Mouse (Mus musculus) adrenal gland, postnatal 25 days (tissue): ENCODE results near the gene Ube3b. TPM values are rescaled to one million over a fixed set of nuclear protein-coding genes. Genes with fewer than 3 reads are reported as not detected.

Source experiments
- DNase-seq: peaks from one replicate; pipeline ENCODE4 v3.0.0; 2021; ENCODE audit warnings: mixed read lengths
- total RNA-seq: library from RNA; stranded (reverse); gene quantifications from 2 replicates; pipeline ENCODE4 v1.2.3, GENCODE M21; 2021

Ube3b gene
- total RNA-seq, 1 experiment from 2014 or later = 75.7 TPM

GRCm38 (mm10) chr5:114374409-114375213 is 5.8 kb upstream of the Ube3b start:
- DNase-seq = no peak

- DNase-seq = no peak
These were observed 2.1 kb upstream of the Ube3b start for GRCm38 (mm10) chr5:114378177-114378920.

GRCm38 (mm10) chr5:114378936-114379335 is 1.5 kb upstream of the Ube3b start:
- DNase-seq = no peak

DNA sequence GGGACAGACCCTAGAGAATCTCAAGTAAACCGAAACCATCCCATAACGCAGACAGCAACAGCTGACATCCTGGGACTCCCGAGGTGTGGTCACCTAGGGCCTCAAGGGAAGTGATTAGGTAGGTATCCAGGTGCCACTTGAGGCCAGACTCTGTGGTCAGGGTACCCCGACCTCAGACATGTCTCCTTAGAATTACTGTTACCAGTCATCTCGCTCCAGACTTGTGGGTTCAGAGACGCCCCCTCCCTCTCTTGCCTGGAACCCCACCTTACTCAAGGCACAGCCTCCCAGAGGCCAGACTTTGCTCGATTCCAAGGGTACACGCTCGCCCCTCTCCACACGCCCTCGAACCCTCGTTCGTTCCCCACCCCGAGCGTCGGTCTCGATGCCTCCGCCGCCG is 644 bp upstream of the Ube3b start:
- no peak for DNase-seq

- DNase-seq = peak; percentile 31
These were observed 575 bp downstream of the Ube3b start for GRCm38 (mm10) chr5:114381013-114381351.

DNA sequence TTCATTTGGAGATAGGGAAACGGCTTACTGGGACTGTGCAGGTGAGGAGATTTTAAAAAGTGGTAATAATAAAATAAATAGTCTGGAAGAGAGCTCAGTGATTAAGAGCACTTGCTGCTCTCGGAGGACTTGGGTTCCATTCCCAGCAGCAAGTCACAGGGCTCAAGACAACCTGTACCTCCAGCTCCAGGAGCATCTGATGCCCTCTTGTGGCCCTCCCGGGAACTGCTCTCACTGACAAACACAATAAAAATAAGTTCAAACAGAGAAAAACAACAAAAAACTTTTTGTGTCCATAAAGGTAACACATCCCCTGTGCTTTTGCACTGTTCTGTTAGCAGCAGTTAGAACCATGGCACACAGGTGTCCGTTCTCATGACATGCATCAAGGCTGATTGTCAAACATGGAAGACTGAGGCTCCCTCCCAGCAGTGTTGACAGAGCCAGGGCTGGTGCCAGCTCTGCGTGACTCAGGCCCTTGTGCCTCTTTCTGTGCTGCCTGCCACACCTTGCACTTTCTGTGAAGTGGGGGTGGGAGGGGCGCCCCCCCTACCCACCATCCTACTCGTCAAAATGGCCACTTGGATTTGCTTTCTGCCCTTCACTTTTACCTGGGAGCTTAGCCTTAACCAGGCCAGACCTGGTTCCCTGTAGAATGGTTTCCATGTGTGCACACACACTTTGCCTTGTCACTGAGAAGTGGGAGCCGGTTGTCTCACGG is 2.9 kb downstream of the Ube3b start:
- DNase-seq = peak; percentile 41

- no peak for DNase-seq
These were observed 4.0 kb downstream of the Ube3b start for GRCm38 (mm10) chr5:114384448-114384847.

DNA sequence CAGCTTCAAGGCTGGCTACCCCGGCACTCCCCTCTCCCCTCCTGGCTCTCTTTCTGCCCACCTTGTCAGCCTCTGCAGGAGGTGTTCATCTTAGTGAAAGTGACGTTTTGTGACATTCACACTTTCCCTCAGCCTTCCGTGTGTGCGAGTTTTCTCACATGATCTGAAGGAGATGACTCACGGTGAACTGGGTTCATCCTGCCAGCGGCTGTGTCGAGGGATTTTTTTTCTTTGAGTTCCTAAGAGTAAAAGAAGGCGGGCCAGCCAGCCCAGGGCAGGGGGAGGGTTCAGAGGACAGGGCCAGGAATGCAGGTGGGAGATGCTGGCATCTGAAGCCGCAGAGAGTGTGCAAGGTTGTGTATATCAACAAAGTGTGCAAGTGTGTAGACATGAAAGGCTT is 12.8 kb downstream of the Ube3b start:
- DNase-seq = no peak

DNA sequence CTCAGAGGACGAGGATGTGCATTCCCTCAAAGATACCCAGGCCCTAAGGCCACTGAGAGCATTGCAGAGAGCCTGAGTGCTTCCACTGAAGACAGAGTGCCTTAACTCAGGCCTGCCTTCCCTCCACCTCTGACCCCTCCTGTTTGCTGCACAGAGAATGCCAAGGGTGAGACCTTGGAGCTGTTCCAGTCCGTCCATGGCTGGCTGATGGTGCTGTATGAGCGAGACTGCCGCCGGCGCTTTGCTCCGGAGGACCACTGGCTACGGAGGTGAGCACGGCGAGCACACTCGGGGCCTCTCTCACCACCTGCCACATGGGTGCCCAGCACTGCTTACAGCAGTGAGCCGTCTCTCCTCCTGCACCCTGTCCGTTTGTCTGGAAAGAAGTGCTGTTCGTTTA is 26.2 kb downstream of the Ube3b start:
- peak; percentile 78 for DNase-seq

GRCm38 (mm10) chr5:114407269-114407668 is 26.9 kb downstream of the Ube3b start:
- DNase-seq = no peak

- no peak for DNase-seq
These were observed 27.4 kb downstream of the Ube3b start for GRCm38 (mm10) chr5:114407810-114408209.

DNA sequence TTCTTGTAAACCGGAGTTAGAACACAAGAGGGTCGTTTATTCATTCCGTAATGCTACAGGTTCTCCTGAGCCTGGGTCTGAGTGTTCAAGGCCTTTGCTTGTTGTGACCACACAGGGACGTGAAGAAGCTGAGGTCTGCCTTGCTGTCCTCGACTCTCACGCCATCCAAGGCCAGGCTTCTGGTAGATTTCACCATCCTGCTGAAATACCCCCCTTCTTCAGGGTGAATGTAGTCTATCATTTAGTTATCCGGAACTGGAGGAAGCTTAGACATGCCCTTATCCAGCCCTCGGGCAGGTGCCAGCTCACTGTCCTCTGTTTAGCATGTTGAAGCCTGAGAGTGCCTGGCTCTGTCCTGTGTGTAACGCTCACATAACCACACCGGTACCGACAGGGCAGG is 28.4 kb downstream of the Ube3b start:
- no peak for DNase-seq

GRCm38 (mm10) chr5:114410429-114410828 is 30.0 kb downstream of the Ube3b start:
- DNase-seq = no peak

DNA sequence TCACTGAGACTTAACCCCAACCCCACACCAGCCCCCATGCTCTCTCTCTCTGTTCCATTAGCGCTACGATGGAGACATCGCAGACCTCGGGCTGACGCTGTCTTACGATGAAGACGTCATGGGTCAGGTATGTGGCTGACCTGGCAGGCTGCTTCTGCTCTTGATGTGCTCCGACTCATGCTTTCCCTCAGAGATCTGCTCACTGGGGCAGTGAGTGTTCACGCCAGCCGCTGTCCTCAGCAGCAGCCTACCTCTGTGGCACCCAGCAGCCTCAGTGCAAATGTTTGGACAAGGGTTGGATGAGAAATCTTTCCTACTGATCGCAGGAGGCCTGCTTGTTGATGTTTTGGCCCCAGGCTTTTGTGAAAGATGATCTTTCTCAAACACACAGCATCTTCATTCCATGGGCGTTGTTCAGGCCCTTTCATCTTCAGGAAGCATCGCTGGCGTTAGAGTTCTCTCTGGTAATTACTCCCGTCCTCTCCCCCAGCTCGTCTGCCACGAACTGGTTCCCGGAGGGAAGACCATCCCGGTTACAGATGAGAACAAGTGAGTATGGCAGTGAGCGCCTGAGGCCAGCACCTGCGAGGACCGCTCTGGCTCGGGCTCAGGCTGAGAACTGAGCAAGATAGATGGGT is 32.1 kb downstream of the Ube3b start:
- no peak for DNase-seq

GRCm38 (mm10) chr5:114413067-114413735 is 32.8 kb downstream of the Ube3b start:
- DNase-seq = peak; percentile 54

- DNase-seq = no peak
These were observed 35.2 kb downstream of the Ube3b start for GRCm38 (mm10) chr5:114415606-114416005.

DNA sequence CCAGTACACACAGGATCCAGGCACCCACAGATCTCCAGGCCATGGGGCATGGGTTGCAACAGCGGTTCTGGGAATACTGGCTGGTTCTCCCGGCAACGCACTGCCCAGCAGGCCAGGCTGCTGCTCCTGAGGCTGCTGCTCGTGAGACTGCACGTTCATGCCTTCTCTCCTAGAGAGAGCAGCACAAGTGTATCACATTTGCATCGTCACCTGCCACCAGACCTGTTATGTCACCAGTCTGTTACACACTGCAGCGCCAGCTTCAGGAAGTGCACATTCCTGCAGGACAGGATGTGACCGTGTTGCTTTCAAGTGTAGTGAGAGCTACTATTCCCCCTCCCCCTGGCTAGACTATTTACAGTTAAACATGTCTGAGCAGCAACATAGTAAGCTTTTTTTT is 36.4 kb downstream of the Ube3b start:
- no peak for DNase-seq

DNA sequence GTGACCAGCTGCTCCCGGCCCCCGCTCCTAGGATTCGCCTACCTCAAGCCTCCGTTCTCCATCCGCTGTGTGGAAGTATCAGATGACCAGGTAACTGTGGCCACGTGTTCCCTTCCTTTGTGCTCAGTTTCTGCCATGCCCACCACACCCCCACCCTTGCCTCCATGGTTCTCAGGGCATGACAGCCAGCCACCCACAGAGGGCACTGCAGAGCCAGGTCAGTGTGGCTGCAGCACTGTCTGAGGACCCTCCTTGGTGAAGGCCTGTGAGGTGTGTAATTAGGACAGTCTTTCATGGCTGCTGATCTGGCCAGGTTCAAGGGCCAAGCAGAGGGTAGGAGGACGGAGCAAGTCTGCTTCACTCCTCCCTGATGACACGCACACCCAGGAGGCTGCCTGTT is 38.1 kb downstream of the Ube3b start:
- DNase-seq = no peak

- DNase-seq = no peak
These were observed 41.3 kb downstream of the Ube3b start for GRCm38 (mm10) chr5:114421561-114422298.

- DNase-seq = no peak
These were observed 42.2 kb downstream of the Ube3b start for GRCm38 (mm10) chr5:114422591-114422990.

DNA sequence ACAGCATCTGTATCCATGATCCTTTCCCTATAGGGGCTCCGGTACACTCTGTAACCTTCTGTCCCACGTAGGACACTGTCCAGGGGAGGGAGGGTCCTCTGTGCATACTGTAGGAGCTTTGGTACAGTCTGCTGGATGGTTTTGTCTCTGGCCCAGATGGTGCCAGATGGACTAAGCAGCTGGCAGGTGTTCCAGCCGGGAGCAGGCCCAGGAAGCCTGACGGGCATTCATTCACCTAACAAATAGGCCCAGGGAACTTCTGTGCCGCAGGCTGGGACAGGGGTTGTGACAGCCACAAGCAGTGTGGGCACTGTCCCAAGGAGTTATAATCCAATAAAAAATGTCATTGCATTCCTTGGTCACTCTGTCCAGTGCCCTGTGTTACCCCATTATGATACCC is 43.6 kb downstream of the Ube3b start:
- no peak for DNase-seq
